Mouse (Mus musculus) heart, embryonic 15.5 days (tissue): ENCODE data around the gene Gpr157. TPM values are rescaled to one million over a fixed set of nuclear protein-coding genes. Genes with fewer than 3 reads are reported as not detected.
A peak's percentile ranks its signal among the peaks of the same experiment; 100 is the strongest.
"Not testable (repeated sequence)": the region's sequence is repeated elsewhere in the genome, so short reads cannot be mapped to it uniquely, and the experiment has no call there.

ENCODE experiments used
- ATAC-seq: fragments of 200-750 bp; cut with Nextera tagmentation; replicated peaks from 2 replicates; pipeline ENCODE4 v1.8.0; 2017; ENCODE audit warnings: low read depth, moderate TSS enrichment; ENCODE audit not compliant: insufficient number of reproducible peaks, insufficient read depth, low FRiP score
- H3K27ac ChIP-seq: fragments of 300-500 bp; sonication (generic); 2 replicates; pipeline ENCODE4 v1.5.1; 2015; ENCODE audit warnings: mild to moderate bottlenecking, inconsistent platforms
- H3K27me3 ChIP-seq: fragments of 300-500 bp; sonication (generic); 2 replicates; pipeline ENCODE4 v1.6.1; 2015; ENCODE audit warnings: inconsistent platforms
- H3K36me3 ChIP-seq: fragments of 300-500 bp; sonication (generic); 2 replicates; pipeline ENCODE4 v1.6.1; 2015; ENCODE audit warnings: mild to moderate bottlenecking, inconsistent platforms
- H3K4me1 ChIP-seq: fragments of 300-500 bp; sonication (generic); replicated peaks from 2 replicates; pipeline ENCODE4 v1.6.1; 2015; ENCODE audit warnings: inconsistent platforms
- H3K4me2 ChIP-seq: fragments of 300-500 bp; sonication (generic); 2 replicates; pipeline ENCODE4 v1.6.1; 2015; ENCODE audit warnings: inconsistent platforms, mild to moderate bottlenecking, moderate library complexity
- H3K4me3 ChIP-seq: fragments of 300-500 bp; sonication (generic); 2 replicates; pipeline ENCODE4 v1.5.1; 2015; ENCODE audit warnings: mild to moderate bottlenecking, inconsistent platforms
- H3K9ac ChIP-seq: fragments of 300-500 bp; sonication (generic); 2 replicates; pipeline ENCODE4 v1.6.1; 2015; ENCODE audit warnings: mild to moderate bottlenecking, inconsistent platforms
- H3K9me3 ChIP-seq: fragments of 300-500 bp; sonication (generic); replicated peaks from 2 replicates; pipeline ENCODE4 v1.6.1; 2016; ENCODE audit warnings: inconsistent platforms
- WGBS: fragments of 180-500 bp; shearing (Covaris S2); methylation state at CpG from one replicate; pipeline ENCODE4 v1.1.7; 2015; ENCODE audit warnings: mixed read lengths; 5-methylcytosine and 5-hydroxymethylcytosine counted together
- polyA plus RNA-seq: library from polyadenylated mRNA; unstranded; fragments of >200 nt; fragmentation: Nextera tagmentation; extraction: Ambion mirVana; gene quantifications from 2 replicates; pipeline ENCODE4 v1.2.1, GENCODE M21; 2015

Gene Gpr157
- 3.1 TPM in 2 replicates for polyA plus RNA-seq

- Histone ChIP-seq H3K4me2 (peak within 1 kb of the TSS; percentile 98), H3K27me3 (no peaks in the 10 kb centered on the region), H3K4me3 (peak within 1 kb of the TSS; percentile 79), H3K27ac (peak within 1 kb of the TSS; percentile 94), H3K9me3 (no peaks in the 10 kb centered on the region), H3K9ac (peak within 1 kb of the TSS; percentile 88), H3K4me1 (peaks cover 49% of the 10 kb centered on the region), H3K36me3 (no peaks in the 10 kb centered on the region)
- ATAC-seq, result peak; percentile 96
- 0% methylated on average over 56 of the region's 56 CpGs for WGBS
Observed at GRCm38 (mm10) chr4:150087161-150087889, at the start of gene Gpr157. Gene Gpr157, plus strand, starts transcription at chr4:150087365.

- no peak overlapping the region for H3K27ac ChIP-seq
- no peak for ATAC-seq
- no peak overlapping the region for H3K4me3 ChIP-seq
- no peak overlapping the region for H3K9ac ChIP-seq
- H3K4me1 ChIP-seq, result peaks cover 3% of the 10 kb centered on the region
- H3K9me3 ChIP-seq, result no peaks in the 10 kb centered on the region
- H3K4me2 ChIP-seq, result no peak overlapping the region
- H3K36me3 ChIP-seq, result no peaks in the 10 kb centered on the region
- WGBS, result 84% methylated on average over 7 of the region's 7 CpGs
- peaks cover 20% of the 10 kb centered on the region for H3K27me3 ChIP-seq
Observed at GRCm38 (mm10) chr4:150038533-150038932, 48.6 kb upstream of the Gpr157 start.

GRCm38 (mm10) chr4:150040003-150040581, 47.1 kb upstream of the Gpr157 start:
- Histone ChIP-seq H3K36me3 (no peaks in the 10 kb centered on the region), H3K4me3 (no peak overlapping the region), H3K27me3 (peaks cover 5% of the 10 kb centered on the region), H3K9me3 (no peaks in the 10 kb centered on the region), H3K4me2 (no peak overlapping the region), H3K4me1 (no peaks in the 10 kb centered on the region), H3K9ac (no peak overlapping the region), H3K27ac (no peak overlapping the region)
- 78% methylated on average over 9 of the region's 9 CpGs for WGBS
- no peak for ATAC-seq

GRCm38 (mm10) chr4:150040856-150041255, 46.3 kb upstream of the Gpr157 start:
- not testable (repeated sequence) for H3K4me2 ChIP-seq, H3K4me3 ChIP-seq, H3K9ac ChIP-seq, H3K27ac ChIP-seq, H3K36me3 ChIP-seq, H3K27me3 ChIP-seq, H3K4me1 ChIP-seq, ATAC-seq, H3K9me3 ChIP-seq
- 70% methylated on average over 1 of the region's 1 CpGs for WGBS

GRCm38 (mm10) chr4:150041346-150042110, 45.6 kb upstream of the Gpr157 start:
- H3K4me1 ChIP-seq, result no peaks in the 10 kb centered on the region
- no peak overlapping the region for H3K27ac ChIP-seq
- peaks cover 11% of the 10 kb centered on the region for H3K27me3 ChIP-seq
- H3K36me3 ChIP-seq, result no peaks in the 10 kb centered on the region
- H3K9ac ChIP-seq, result no peak overlapping the region
- no peak overlapping the region for H3K4me2 ChIP-seq
- ATAC-seq, result no peak
- no peak overlapping the region for H3K4me3 ChIP-seq
- 69% methylated on average over 10 of the region's 10 CpGs for WGBS
- H3K9me3 ChIP-seq, result no peaks in the 10 kb centered on the region

- ATAC-seq, result no peak
- Histone ChIP-seq H3K9ac (no peak overlapping the region), H3K27ac (no peak overlapping the region), H3K9me3 (no peaks in the 10 kb centered on the region), H3K4me2 (no peak overlapping the region), H3K36me3 (no peaks in the 10 kb centered on the region), H3K4me3 (no peak overlapping the region), H3K4me1 (peaks cover 11% of the 10 kb centered on the region), H3K27me3 (peaks cover 20% of the 10 kb centered on the region)
- 93% methylated on average over 9 of the region's 9 CpGs for WGBS
Observed at GRCm38 (mm10) chr4:150043591-150043990, 43.6 kb upstream of the Gpr157 start.

- WGBS, result under 1% methylated on average over 20 of the region's 20 CpGs
- no peaks in the 10 kb centered on the region for H3K36me3 ChIP-seq
- peaks cover 42% of the 10 kb centered on the region for H3K27me3 ChIP-seq
- ATAC-seq, result peak; percentile 79
- H3K9me3 ChIP-seq, result no peaks in the 10 kb centered on the region
- peak overlapping the region; percentile 92 for H3K4me2 ChIP-seq
- H3K27ac ChIP-seq, result 0 out of 2 replicates have a peak overlapping the region, but pooled peaks have one; percentile 6
- H3K4me1 ChIP-seq, result peaks cover 19% of the 10 kb centered on the region
- peak overlapping the region; percentile 60 for H3K4me3 ChIP-seq
- peak overlapping the region; percentile 55 for H3K9ac ChIP-seq
Observed at GRCm38 (mm10) chr4:150048038-150048437, 39.1 kb upstream of the Gpr157 start.

GRCm38 (mm10) chr4:150048478-150049156, 38.5 kb upstream of the Gpr157 start:
- WGBS, result under 1% methylated on average over 49 of the region's 49 CpGs
- Histone ChIP-seq H3K9ac (peak overlapping the region; percentile 55), H3K9me3 (no peaks in the 10 kb centered on the region), H3K4me1 (peaks cover 19% of the 10 kb centered on the region), H3K4me3 (peak overlapping the region; percentile 60), H3K27ac (0 out of 2 replicates have a peak overlapping the region, but pooled peaks have one; percentile 6), H3K36me3 (no peaks in the 10 kb centered on the region), H3K4me2 (peak overlapping the region; percentile 92), H3K27me3 (peaks cover 42% of the 10 kb centered on the region)
- no peak; the same call in none of the 2 replicates for ATAC-seq

- H3K36me3 ChIP-seq, result no peaks in the 10 kb centered on the region
- H3K4me3 ChIP-seq, result peak overlapping the region; percentile 60
- no peaks in the 10 kb centered on the region for H3K9me3 ChIP-seq
- H3K27me3 ChIP-seq, result peaks cover 42% of the 10 kb centered on the region
- H3K4me2 ChIP-seq, result peak overlapping the region; percentile 92
- ATAC-seq, result no peak
- H3K9ac ChIP-seq, result peak overlapping the region; percentile 55
- peaks cover 19% of the 10 kb centered on the region for H3K4me1 ChIP-seq
- WGBS, result 20% methylated on average over 15 of the region's 15 CpGs
- 0 out of 2 replicates have a peak overlapping the region, but pooled peaks have one; percentile 6 for H3K27ac ChIP-seq
Observed at GRCm38 (mm10) chr4:150049157-150049513, 38.0 kb upstream of the Gpr157 start.

- no peaks in the 10 kb centered on the region for H3K36me3 ChIP-seq
- peaks cover 42% of the 10 kb centered on the region for H3K27me3 ChIP-seq
- peak overlapping the region; percentile 60 for H3K4me3 ChIP-seq
- H3K27ac ChIP-seq, result no peak overlapping the region
- no peak for ATAC-seq
- peak overlapping the region; percentile 92 for H3K4me2 ChIP-seq
- WGBS, result 26% methylated on average over 13 of the region's 13 CpGs
- no peaks in the 10 kb centered on the region for H3K9me3 ChIP-seq
- no peak overlapping the region for H3K9ac ChIP-seq
- H3K4me1 ChIP-seq, result peaks cover 22% of the 10 kb centered on the region
Observed at GRCm38 (mm10) chr4:150049564-150050226, 37.5 kb upstream of the Gpr157 start.
